Mouse (Mus musculus) urinary bladder, postnatal 25 days (tissue): Measurements from ENCODE around the gene Osbpl6.
A peak's percentile ranks its signal among the peaks of the same experiment; 100 is the strongest.
"Not testable (repeated sequence)": the region's sequence is repeated elsewhere in the genome, so short reads cannot be mapped to it uniquely, and the experiment has no call there.

ENCODE experiments used
- DNase-seq: peaks from one replicate; pipeline ENCODE4 v3.0.0; 2022; ENCODE audit warnings: low spot score

Osbpl6 gene

DNA sequence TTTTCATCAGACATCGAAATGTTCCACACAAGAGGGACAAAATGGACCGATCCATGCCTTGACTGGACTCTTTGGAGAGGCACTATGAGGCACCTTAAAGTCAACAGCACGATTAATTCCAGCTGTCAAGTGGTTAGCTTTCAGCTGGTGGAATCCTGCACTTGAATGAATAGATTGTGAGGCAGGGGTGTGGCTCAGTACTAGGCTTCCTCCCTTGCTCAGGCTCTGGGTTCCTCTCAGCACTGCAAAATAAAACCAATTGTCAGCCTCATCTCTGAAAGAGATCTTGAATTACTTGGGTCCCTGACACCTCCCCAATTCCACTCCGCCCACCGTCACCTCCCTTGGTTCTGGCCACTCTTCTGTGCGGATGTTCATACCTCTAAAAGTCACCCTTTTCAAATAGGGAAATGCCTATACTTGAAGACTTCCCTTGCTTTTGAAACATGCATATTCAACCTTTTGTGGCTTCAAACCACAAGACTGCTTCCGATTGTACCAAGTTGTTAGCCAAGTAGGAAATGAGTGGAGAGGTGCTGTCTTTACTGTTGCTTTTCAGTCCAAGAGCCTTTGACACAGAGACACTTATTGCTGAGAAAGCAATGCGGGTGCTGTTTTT, 160.7 kb downstream of the Osbpl6 start:
- DNase-seq: no peak

DNA sequence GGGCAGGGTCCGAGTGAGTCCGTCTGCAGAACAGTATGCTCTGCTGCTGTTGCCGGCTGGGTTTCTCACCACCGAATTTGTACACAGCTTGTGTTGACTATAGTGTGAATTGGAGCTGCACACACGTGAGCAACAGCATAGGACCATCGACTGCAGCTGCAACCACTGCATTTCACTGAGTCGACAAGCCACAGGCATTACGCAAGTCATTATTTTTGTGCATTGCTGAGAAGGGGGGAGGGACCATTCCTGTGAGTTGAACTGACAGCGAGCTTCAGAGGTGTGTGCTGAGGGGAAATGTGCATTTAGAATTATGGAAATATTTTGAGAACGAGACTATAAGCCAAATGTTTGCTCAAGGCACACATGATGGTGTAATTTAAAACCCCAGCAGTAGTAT, 165.2 kb downstream of the Osbpl6 start:
- no peak for DNase-seq

DNA sequence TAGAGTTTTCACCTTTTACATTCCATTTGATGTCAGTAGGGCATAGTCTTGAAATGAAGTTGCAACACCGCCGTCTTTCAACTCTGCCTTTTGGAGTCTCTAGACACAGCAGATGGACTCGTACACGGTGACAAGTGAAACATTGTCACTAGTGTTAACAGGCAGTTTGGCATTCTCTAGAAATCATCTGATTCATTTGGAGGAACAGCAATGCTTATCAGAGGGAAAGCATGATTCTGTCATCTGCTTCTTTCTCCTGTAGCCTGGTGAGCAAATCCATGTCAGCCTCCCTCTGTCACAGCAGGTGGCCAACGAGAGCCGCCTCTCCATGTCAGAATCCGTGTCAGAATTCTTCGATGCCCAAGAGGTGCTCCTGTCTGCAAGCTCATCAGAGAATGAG, 172.6 kb downstream of the Osbpl6 start:
- DNase-seq: no peak

DNA sequence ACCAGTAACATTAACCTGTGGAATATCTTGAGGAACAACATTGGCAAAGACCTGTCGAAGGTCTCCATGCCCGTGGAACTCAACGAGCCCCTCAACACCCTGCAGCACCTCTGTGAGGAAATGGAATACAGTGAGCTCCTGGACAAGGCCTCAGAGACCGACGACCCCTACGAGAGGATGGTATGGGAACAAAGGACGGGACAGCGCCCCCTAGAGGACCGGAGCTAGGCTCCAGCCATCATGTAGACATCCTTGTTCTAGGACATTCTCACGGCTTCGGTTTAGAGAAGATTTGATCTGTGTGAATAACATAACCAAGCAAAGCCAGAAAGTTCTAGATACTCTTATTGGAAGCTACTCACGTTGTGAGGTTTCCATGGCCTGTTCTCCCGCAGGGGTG, 178.8 kb downstream of the Osbpl6 start:
- no peak for DNase-seq

DNA sequence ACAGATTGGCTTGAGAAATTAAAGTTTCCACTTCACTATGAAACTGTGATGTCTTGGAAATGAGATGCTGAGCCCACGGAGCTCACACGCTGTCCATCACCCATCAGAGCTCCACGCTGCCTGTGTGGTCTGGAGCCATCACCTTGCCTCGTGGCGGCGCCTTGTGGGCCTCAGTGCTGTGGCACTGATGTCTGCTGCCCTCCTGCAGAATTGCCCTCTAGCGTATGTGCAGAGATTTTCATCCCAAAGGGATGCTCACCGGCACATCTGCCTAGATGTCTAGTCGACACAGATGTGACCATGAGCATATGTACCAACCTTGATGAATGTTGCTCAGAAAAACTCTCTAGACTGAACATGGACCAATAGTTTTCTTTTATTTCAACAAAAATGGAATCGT, 180.6 kb downstream of the Osbpl6 start:
- no peak for DNase-seq

DNA sequence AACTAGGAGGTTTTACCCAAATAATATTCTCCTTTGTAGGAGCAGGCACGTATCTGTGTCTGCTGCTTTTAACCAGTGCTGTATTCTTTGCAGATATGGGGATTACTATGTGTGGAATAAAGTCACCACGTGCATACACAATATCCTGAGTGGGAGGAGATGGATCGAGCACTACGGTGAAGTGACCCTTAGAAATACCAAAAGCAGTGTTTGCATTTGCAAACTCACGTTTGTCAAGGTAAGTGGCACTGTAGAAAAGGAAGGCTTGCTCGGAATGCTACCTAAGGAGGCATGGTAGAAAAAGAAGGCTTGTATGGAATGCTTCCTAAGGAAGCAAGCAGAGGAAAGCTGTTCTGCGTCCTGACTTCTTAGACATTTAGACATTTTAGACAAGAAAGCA, 183.9 kb downstream of the Osbpl6 start:
- no peak for DNase-seq

DNA sequence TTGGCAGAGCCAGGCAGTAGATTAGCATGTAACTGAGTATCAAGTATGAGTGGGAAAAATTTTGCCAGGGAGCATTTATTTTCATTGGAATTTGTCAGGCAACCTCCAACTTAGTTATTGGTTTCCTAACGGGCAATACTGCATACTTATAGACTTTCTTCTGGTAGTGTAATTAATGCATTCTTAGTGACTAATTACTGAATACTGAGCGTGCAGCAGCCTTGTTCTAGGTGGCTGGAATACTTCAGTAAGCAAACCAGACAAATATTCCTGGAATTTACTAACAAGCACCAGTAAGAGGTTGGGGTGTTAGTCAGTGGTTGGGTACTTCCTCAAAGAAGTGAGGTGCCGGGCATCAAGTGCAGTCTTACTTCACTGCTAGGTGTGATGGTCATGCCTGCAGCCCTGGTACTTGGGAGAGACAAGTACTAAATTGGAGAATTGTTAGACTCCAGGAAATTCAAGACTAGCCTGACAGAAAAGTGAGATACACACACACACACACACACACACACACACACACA, 186.2 kb downstream of the Osbpl6 start:
- DNase-seq: no peak

DNA sequence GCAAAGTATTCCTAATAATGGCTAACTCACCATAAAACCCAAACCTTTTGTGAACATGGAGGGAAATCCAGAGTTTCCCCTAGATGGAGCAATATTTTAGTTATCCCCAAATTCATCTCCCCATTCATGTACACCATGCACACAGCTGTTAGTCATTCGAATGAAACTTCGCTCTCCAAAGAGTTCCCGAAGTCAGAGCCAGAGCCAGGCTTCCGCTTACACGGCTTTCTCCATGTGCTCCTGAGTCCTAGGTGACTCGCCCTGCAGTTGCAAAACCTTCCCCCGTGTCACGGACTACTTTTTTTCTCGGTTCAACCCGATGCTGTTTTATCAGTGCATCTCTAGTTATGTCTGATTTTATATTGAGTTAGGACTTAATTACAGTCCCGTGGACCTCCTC, 191.2 kb downstream of the Osbpl6 start:
- DNase-seq: no peak

DNA sequence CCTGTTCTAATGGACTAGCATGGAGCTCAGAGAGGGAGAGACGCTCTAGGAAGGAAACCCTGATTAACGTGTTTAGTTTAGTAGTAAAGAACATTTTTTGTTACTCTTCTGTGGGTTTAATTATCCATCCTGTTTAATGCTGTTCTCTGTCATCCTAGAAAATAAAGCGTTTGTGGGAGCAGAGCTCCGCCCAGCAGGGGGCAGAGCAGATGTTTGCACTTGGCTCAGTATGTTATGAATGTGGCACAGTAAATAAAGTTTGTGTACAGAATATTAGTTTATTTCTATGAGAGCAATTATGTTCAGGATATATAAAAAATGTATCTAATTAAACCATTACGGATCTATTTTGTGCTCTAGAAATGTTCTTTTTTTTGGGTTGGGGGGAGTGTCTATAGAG, 192.9 kb downstream of the Osbpl6 start:
- DNase-seq: no peak

DNA sequence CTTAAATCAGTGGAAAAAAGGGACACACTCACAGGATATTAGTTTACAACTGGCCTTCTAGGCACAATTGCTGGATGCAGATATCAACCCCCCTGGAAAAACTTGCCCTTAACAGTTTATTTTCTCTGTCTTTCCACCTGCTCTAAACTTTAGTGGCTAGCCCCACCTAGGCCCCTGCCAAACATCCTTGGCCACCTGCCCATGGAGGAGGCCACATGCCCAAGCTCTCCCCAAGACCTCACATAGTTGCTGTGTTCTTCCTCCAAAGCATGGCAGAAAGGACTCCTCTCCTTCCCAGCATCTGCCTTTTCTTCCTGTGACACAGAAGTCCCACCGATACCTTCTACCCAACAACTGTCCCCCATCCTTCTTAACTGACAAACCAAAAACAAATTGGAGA, 195.9 kb downstream of the Osbpl6 start:
- no peak for DNase-seq

DNA sequence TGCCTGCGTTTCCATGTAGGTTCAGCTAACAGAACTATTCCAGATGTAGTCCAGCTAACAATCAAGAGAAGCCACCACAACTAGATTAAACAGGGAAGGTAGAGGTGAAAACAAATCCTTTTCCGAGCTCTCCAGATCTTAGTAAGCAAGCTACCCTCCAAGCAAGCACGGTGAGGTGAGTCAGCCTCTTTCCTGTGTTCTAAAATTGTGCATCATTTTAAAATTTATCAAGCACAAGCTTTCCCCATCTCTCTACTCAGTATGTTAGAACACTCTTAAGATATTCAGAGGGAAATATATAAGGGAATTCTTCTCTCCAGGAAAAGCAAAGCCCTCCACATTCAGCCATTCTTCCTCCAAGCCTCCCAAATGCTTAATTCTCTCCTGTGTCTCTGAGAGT, 200.4 kb downstream of the Osbpl6 start:
- no peak for DNase-seq

DNA sequence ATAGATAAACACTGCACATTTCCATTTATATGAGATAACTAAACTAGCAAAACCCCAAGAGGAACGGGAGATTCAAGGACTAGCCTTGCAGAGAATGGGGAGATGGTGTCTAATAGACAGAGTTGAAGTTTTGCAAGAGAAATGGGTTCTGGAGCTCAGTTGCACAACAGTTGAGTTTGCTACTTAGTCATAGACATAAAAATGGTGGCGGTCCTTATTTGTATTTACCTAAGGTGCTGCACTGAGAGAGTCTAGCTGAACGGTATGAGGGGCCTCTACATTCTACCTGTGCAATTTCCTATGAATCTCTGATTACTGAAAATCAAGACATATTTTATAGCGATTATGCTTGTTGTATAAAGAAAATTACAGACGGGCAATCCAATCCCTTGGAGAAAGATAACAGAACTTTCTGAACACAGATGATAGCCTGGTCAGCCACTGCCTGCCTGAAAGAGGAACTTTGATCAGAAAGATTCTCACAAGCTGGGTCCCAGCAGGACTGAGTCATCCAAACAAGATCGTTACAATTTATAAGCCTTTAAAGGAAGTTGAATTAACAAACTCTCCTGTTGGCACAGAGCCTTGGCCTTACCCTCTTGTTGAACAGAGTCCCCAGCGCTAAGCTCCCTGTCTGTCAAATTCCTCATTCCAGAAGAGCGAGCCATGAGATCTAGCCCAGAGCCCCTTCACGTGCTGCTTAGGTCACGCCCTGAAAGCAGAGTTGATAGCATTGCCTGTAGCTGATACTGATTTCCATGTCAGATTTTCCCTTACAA, 204.2 kb downstream of the Osbpl6 start:
- peak; percentile 21 for DNase-seq

DNA sequence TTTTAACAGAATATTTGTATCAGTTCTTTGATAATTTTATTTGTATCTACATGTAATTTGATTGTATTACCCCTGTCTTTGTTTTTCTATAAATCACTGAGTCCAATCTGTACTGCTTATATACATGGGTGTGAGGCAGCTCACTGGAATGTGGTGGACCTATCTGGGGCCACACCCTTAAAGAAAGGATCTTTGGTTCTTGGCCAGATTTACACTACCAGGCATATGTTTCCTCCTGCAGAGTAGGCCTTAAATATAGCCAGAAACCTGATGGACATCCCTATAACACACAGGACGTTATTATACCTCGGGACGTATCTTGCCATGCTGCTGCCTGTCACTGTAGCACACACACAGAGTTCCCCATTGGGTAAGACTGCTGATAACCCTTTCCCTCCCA, 205.7 kb downstream of the Osbpl6 start:
- DNase-seq: no peak

DNA sequence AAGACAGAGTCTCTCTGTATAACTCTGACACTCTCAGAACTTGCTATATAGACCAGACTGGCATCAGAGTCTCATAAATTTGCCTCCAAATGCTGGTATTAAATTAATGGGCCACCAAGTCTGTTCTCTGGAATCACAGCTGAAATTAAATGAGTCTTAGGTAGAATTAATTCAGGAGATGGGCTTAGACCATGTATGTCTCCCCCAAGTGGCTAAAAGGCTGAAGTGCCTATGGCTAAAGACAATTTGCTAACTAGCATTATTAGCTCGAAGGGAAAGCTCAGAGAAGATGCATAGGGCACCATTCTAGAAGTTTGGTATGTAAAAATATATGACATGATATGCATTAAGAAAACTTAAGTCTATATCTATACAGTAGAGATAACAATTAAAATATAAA, 211.8 kb downstream of the Osbpl6 start:
- DNase-seq: peak; percentile 25

DNA sequence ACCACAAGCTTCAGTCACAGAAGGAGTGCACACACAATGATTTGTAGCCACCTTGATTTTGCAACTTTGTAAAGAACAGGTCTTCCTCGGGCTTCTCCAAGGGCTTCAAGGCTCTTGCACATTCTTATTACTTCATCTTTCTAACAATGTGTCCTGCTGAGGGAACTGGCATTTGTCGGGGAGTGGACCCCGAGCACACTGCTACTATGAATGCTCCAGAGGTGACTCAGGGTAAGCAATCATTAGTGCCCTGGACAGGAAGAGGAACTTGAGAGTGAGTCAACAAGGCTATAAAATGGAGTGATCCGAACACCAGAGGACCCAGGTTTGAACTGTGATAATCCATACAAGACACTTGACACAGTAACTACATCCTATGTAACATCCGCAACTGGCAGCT, 213.9 kb downstream of the Osbpl6 start:
- no peak for DNase-seq

DNA sequence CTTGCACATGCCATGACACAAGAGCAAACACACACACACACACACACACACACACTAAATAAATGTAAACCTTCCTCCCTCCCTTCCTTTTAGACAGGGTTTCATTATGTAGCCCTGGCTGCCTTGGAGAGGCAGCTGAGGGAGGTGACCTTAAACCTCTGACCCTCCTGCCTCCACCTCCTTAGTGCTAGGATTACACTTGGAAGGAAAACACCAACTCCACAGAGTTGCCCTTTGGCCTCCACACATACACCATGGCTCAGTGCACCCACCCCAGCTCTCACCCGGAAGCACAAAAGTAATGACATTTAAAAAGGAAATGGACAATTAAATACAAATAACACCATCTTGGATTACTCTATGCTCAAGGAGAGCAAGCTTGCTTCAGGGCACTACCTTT, 215.4 kb downstream of the Osbpl6 start:
- no peak for DNase-seq

DNA sequence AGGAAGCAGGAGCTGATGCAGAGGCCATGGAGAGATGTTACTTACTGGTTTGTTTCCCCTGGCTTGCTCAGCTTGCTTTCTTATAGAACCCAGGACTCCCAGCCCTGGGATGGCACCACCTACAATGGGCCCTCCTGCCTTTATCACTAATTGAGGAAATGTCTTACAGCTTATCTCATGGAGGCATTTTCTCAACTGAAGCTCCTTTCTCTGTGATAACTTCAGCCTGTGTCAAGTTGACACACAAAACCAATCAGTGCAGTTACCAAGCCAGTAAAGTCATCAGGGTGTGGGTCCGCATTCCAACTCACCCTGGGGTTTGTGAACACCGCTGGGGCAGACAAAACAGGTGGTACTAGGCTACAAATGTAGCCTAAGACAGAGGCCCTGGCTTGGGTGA, 216.0 kb downstream of the Osbpl6 start:
- not testable (repeated sequence) for DNase-seq

DNA sequence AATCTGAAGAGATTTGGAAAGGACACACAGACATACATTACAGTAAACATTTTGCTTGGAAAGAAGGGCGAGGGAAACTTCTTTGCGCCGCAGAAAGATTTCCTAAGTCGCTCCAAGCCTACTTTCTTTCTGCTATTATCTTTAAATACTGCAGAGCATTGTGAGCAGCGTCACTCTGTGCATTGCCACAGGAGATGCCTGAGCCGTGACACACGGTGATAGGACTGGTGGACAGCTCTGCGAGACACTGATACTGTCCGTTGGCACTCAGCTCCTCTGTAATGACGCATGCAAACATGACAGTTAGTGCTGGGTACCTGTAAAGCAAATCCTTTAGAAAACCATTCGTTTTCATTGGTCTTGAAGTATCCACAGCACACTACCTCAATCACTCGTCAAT, 224.0 kb downstream of the Osbpl6 start:
- DNase-seq: no peak

DNA sequence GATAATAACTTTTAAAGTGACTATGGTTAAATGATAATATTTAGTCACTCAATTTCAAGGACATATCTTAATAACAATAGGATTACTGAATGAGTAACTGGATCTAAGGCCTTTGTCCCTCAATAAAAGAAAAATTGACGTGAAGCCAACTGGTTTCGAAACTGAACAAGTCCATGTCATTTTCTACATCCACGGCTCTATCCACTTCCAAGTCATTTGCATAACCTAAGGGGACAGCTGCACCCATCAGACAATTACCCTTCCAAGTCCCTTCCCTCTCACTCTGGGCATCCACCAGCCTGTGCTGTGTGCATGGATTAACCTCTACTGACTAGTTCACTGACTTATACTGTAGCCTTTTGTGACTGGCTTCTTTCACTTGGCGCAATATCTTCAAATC, 225.3 kb downstream of the Osbpl6 start:
- DNase-seq: no peak

DNA sequence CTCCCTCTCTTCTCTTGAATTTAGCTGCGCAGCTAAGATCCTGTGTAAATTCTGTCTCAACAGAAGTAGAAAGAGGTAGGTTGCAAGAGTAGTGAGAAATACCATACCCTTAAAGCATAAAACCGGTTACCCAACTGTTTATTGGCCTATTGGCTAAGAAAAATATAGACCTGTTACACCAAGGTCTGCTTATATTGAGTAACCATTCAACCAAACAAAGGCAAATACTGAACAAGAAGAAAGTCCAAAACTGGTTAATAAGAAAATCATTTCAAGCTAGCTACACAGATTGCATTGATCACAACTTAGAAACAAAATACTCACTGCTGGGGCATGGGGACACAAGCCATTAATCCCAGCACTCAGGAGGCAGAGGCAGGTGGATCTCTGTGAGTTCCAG, 233.3 kb downstream of the Osbpl6 start:
- no peak for DNase-seq

DNA sequence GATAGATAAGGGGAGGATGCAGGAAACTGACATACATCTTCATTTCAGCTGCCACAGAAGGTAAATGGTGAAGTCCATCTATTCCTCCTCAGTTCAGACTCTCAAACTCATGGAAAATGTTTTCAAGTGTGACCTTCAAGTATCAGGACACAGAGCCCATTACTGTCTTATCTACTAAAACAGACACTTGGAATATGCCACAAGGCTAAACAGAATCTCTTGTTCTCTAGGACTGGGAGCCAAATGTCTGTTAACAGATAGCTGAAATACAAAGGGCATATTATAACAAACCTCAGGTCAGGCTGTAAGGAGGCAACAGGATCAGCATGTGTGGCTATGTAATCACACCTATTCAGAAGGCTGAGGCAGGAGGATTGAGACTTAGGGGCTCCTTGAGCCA, 237.5 kb downstream of the Osbpl6 start:
- no peak for DNase-seq

DNA sequence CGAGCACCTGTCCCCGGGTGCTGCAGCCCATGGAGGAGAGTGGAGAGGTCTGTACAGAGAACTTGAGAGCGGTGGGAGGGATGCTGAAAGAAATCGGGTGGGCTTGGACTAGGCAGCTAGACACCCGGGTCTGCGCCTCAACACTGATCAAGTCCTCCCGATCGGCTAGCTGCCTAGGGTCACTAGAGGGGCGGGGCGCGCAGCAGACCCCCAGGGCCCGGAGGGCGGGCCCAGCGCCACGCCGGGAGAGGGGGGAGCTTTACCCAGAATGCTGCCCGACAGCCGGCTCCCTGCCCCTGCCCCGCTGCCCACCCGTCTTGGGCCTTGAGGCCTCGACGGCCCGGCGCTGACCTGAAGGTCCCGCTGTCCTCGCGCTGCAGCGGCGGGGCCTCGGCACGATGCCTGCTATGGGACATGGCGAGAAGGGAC, 241.1 kb downstream of the Osbpl6 start:
- no peak for DNase-seq

DNA sequence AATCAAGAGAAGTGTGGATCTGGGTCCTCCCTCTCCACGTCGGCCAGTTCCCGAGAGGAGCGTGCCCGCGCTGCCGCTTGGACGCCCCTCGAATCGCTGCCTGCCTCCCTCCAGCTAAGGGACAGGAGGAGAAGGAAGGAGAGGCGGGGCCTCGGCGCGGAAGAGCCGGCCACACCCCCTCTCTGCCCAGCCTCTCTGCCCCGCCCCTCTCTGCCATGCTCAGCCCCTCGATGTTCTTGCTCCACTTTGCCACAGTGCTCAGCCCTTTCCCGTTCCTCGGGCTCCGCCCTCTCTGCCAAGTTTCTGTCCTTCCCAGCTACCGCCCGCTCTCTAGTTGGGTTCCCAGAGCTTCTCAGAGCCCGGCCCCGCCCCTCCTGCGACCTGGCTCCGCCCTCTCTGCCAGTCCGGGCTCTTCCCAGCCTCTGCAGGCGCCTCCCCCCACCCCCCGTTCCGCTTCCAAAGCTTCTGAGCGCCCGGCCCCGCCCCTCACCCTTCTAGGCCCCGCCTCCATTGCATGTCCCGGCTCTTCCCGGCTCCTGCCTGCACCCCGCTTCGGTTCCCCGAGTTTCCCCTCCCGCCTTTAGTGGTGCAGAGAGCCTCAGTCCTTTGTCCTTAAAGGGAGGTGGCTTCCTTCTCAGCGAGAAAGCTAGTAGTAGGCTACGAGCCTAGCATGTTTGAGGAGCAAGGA, 241.7 kb downstream of the Osbpl6 start, which contains the start of the genes Prkra and Pjvk:
Gene Prkra (minus strand): TSS at position 133 of the 688 bp plus-strand sequence.
Gene Pjvk (plus strand): TSS at position 594 of the 688 bp plus-strand sequence.
- DNase-seq: peak; percentile 98
